Mouse (Mus musculus) brain, adult 2 months (tissue): ENCODE results near the gene Rps13.

Experiments used
- DNase-seq: peaks from one replicate; pipeline ENCODE4 v3.0.0; 2011; ENCODE audit warnings: low read depth, low spot score

The Rps13 gene

DNA sequence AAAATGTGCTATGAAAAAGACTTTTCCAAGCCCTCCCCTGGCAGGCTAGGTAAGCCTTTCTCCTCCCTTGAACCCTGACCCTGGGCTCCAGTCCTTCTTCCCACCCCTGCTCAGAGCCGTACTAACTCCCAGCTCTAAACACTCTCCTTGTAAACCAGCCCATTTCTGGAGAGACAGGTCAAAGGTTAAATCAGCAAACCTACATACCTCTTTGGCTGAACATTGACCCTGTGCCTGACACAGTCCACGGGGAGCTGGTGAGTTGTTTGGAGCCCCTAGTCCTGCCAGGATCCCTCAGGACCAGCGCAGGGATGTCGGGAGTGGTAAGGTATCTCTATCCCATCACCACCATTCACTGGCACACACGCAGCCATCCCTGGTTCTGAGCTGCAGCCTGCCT lies 41.6 kb downstream of the Rps13 start:
- DNase-seq, result no peak

DNA sequence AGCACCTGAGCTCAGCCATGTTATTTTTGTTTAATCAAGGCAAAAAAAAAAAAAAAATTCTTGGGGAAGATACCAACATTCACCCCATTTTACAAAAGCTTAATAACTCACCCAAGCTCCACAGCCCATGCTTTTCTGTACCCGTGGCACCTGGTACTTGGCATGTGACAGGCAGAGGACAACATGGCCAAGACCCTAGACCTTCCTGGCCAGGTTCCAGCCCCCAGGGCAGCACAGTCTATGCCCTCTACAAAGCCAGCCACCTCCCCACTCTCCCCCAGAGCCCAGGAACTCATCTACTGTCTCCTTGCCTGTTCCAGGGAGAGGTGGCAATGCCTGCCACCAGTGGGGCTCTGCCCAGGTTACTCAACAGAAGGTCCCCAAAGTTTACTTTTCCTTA lies 43.4 kb downstream of the Rps13 start:
- DNase-seq, result no peak

DNA sequence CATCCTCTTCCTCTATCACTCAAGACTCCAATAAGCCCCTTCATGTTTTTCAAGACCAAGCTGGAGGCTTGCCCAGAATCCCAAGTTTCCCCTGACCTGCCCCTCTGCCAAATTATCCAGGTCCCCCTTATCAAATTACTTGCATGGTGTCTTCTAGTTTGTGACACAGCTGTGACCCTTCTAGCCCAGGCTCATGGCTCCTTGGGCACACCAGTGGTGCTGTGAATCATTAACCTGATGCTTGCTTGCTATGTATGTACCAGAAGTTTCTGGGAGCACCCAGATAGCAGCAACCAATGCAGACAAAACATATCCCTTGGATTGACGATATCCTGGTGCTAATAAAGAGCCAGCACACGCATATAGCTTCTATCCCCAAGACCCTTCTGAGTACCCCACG lies 45.0 kb downstream of the Rps13 start:
- DNase-seq, result no peak

DNA sequence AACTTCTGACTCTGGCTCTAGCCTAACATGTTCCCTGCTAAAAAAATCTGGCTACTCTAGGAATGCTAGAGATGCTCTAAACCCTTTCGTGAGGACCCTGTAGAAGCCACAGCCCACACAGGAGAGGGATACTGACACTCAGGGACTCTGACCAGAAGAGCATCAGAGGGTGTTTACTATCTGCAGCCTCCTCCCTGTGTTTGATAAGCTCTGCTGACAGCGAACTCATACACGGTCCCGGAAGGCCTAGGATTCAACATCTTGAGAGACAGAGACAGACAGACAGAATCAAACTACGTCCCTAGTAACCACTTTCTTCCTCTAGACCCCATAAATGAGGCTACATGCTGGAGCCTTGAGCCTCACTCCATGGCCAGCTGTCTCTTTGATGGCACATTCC lies 46.0 kb downstream of the Rps13 start:
- DNase-seq, result no peak

DNA sequence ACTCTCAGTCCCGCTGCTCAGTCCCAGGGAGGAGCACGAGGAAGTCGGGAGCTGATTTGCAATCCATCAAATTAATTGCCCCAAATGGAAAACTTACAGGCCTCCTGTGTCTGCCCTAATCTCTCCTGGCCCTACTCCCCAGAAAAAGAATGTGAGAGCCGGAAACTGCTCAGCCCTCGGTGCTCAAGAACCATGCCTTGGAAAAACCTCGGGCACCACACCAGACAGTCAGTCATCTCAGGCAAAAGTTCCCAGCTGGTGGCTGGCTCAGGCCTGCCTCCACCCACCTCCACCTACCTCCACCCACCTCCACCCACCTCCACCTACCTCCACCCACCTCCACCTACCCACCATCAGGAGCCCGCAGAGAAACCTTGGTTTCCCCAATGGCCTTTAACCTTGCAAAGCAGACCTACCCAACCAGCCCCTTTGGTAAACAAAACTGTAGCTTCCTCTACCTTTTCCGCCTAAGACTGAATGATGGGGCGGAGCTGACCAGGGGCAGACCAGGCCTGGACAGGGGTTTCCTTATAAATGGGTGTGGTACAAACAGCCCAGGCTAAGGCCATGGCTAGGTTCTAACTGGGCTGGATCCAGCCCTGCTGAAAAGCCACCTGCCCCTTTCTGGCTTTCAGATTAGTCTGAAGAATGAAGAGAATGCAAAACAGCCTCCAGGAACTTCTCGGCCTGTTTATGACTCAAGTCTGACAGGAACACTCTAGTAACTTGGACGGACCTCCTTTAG lies 47.2 kb downstream of the Rps13 start:
- DNase-seq, result no peak

DNA sequence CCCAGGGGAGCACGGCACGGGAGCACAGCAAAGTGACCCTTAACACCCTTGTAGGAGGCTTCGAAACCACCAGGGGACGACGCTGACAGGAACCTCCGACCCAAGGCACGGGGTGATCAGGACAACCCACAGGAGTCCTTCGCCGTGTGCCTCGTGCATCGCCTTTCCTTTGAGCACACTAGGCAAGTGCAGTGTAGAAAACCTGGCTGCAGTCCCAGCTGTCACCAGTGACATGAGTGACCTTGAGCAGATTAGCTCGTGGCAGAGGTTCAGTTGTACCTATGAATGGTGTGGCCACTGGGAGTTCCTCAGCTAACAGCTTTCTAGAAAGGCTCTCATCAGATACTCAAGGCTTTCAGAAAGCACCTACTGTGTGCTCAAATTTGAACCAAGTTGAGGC lies 47.8 kb downstream of the Rps13 start:
- DNase-seq, result no peak

DNA sequence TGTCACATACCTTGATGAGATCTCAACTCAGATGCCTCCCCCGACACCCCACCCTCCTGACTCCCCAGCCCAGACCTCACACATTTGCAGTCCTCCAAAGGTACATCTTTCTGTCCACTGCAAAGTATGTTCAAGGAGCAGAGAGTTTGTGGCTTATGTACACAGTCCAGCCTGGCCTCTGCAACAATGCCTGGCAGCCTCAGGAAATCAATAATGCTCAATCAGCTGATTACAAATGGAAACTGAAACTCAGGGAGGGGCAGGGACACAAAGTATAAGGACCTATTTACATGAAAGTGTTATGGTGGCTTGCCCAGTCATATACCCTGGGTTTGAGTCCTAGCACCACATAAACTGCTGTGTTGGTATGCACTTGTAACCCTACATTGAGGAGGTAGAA lies 48.8 kb downstream of the Rps13 start:
- DNase-seq, result no peak

DNA sequence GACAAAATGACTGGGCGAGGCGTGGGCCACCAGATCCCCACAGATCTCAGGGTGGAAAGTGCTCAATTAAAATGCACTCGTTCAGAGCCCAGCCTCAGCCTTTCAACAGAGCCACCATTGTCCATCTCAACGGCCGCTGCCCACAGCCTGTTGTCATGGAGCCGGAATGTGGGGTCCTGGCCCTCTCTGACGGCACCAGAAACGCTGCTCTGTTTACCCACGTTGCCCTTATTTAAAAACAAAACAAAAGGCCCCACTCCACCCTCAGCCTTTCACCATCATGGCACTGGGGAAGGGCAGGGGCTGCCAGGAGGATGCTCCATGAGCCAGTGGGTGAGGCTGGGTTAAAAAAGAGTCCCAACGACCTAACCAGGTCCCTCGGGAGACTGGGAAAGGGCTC lies 51.2 kb downstream of the Rps13 start:
- DNase-seq, result no peak
